ENCODE assay signal across 26 mouse cellular contexts in genomic region chr2:126065303-126065856, GRCm38 (mm10). TPM values are rescaled to one million over a fixed set of nuclear protein-coding genes. Genes with fewer than 3 reads are reported as not detected.
DNase-seq lines count a peak whose midpoint lies in the region; ATAC-seq lines count a peak whose summit lies in the region.
"Had no signal": no experiment of that assay in that cellular context is flagged by ENCODE, and none has a peak within 500 bp of the region (broad histone marks: within the 10 kb centered on the region; RNA-seq: fewer than 3 reads in every experiment).

No protein-coding gene starts in this region.

- H3K36me3 ChIP-seq in heart, embryonic 10.5 days: no peaks in the 10 kb centered on the region
- H3K36me3 ChIP-seq in heart, embryonic 16.5 days (ENCODE audit: control insufficient read depth, insufficient read depth): no peaks in the 10 kb centered on the region
- no peaks in the 10 kb centered on the region for H3K36me3 ChIP-seq in limb, embryonic 15.5 days
- no peaks in the 10 kb centered on the region for H3K36me3 ChIP-seq in neural tube, embryonic 15.5 days
- H3K36me3 ChIP-seq: embryonic facial prominence, embryonic 12.5 days; G1E; hindbrain, embryonic 13.5 days; liver, embryonic 12.5 days; midbrain, embryonic 12.5 days had no signal

- no peaks in the 10 kb centered on the region for H3K27me3 ChIP-seq in heart, embryonic 10.5 days (ENCODE audit: insufficient read depth, poor library complexity, severe bottlenecking)
- no peaks in the 10 kb centered on the region for H3K27me3 ChIP-seq in heart, embryonic 16.5 days (ENCODE audit: control insufficient read depth, insufficient read depth, low read length)
- no peaks in the 10 kb centered on the region for H3K27me3 ChIP-seq in limb, embryonic 15.5 days
- no peaks in the 10 kb centered on the region for H3K27me3 ChIP-seq in neural tube, embryonic 15.5 days (replicated peaks)
- H3K27me3 ChIP-seq: CH12.LX; embryonic facial prominence, embryonic 12.5 days; forebrain, embryonic 13.5 days; hindbrain, embryonic 13.5 days; liver, embryonic 12.5 days; midbrain, embryonic 12.5 days had no signal

- H3K9ac ChIP-seq in heart, embryonic 16.5 days (ENCODE audit: low read length): no peak overlapping the region
- H3K9ac ChIP-seq in limb, embryonic 15.5 days: no peak overlapping the region
- H3K9ac ChIP-seq in neural tube, embryonic 15.5 days (replicated peaks): no peak overlapping the region
- H3K9ac ChIP-seq: embryonic facial prominence, embryonic 12.5 days; forebrain, embryonic 13.5 days; hindbrain, embryonic 13.5 days; liver, embryonic 12.5 days; midbrain, embryonic 12.5 days had no signal

- peaks cover 14% of the 10 kb centered on the region for H3K4me1 ChIP-seq in heart, embryonic 10.5 days
- peaks cover 14% of the 10 kb centered on the region for H3K4me1 ChIP-seq in heart, embryonic 16.5 days (ENCODE audit: control insufficient read depth, insufficient read depth, low read length)
- peaks cover 18% of the 10 kb centered on the region for H3K4me1 ChIP-seq in limb, embryonic 15.5 days
- no peaks in the 10 kb centered on the region for H3K4me1 ChIP-seq in neural tube, embryonic 15.5 days
- H3K4me1 ChIP-seq: hindbrain, embryonic 13.5 days; liver, embryonic 12.5 days had no signal

- no peak overlapping the region for H3K4me3 ChIP-seq in heart, embryonic 10.5 days
- no peak overlapping the region for H3K4me3 ChIP-seq in heart, embryonic 16.5 days (ENCODE audit: low read length)
- H3K4me3 ChIP-seq in limb, embryonic 15.5 days: no peak overlapping the region
- H3K4me3 ChIP-seq in neural tube, embryonic 15.5 days (replicated peaks): no peak overlapping the region
- H3K4me3 ChIP-seq: embryonic facial prominence, embryonic 12.5 days; forebrain, embryonic 13.5 days; hindbrain, embryonic 13.5 days; liver, embryonic 12.5 days; midbrain, embryonic 12.5 days had no signal

- H3K4me2 ChIP-seq in heart, embryonic 16.5 days (ENCODE audit: low read depth, low read length): no peak overlapping the region
- no peak overlapping the region for H3K4me2 ChIP-seq in limb, embryonic 15.5 days
- no peak overlapping the region for H3K4me2 ChIP-seq in neural tube, embryonic 15.5 days
- H3K4me2 ChIP-seq: embryonic facial prominence, embryonic 12.5 days; forebrain, embryonic 13.5 days; hindbrain, embryonic 13.5 days; liver, embryonic 12.5 days; midbrain, embryonic 12.5 days had no signal

- ATAC-seq in heart, embryonic 16.5 days (replicated peaks; ENCODE audit: extremely low read depth, insufficient read depth, low FRiP score): no peak
- 0 out of 2 replicates have a peak, but pooled peaks have one; percentile 62 for ATAC-seq in limb, embryonic 15.5 days (ENCODE audit: insufficient number of reproducible peaks, low FRiP score, low TSS enrichment, low read depth)
- no peak for ATAC-seq in neural tube, embryonic 15.5 days (ENCODE audit: low FRiP score)
- ATAC-seq: activated CD4-positive, CD25-positive, alpha-beta regulatory T cell, adult 4 months; forebrain, embryonic 13.5 days; liver, embryonic 12.5 days had no signal

- intact Hi-C loops in heart, postnatal 25 days (cut with DNase I): no loop called here

- DNase-seq in heart, embryonic 10.5 days (ENCODE audit: low spot score): no peak
- DNase-seq in heart, postnatal 25 days (ENCODE audit: low spot score): no peak
- DNase-seq in heart, adult 8-10 months (ENCODE audit: low spot score): no peak
- peak; percentile 26 for DNase-seq in Muller cell, postnatal 12 days (ENCODE audit: inconsistent ontology term)
- DNase-seq: adrenal gland, adult 8-10 months; B cell, adult 2 months; cerebellum, adult 18-20 months; cerebellum, postnatal 14 days; kidney, adult 11 months; left cerebral cortex, postnatal 4 days; lung, adult 18-20 months; lung, postnatal 14 days; right cerebral cortex, postnatal 14 days; thymus, adult 2 months had no signal

- WGBS in heart, embryonic 10.5 days: 85% methylated on average over 3 of the region's 3 CpGs
- WGBS in heart, embryonic 16.5 days: 76% methylated on average over 3 of the region's 3 CpGs
- 56% methylated on average over 3 of the region's 3 CpGs for WGBS in limb, embryonic 15.5 days
- 87% methylated on average over 3 of the region's 3 CpGs for WGBS in neural tube, embryonic 15.5 days

- no peaks in the 10 kb centered on the region for H3K9me3 ChIP-seq in heart, embryonic 10.5 days
- no peaks in the 10 kb centered on the region for H3K9me3 ChIP-seq in heart, embryonic 16.5 days (replicated peaks; ENCODE audit: control insufficient read depth, low read length)
- H3K9me3 ChIP-seq in limb, embryonic 15.5 days: no peaks in the 10 kb centered on the region
- H3K9me3 ChIP-seq in neural tube, embryonic 15.5 days (replicated peaks): no peaks in the 10 kb centered on the region
- H3K9me3 ChIP-seq: embryonic facial prominence, embryonic 12.5 days; forebrain, embryonic 13.5 days; G1E; hindbrain, embryonic 13.5 days; liver, embryonic 12.5 days; midbrain, embryonic 12.5 days had no signal

- peak overlapping the region; percentile 77; the same call in 1 of the 2 replicates for H3K27ac ChIP-seq in heart, embryonic 10.5 days
- peak overlapping the region; percentile 74 for H3K27ac ChIP-seq in heart, embryonic 16.5 days (ENCODE audit: low read length)
- H3K27ac ChIP-seq in limb, embryonic 15.5 days: peak overlapping the region; percentile 54
- H3K27ac ChIP-seq in neural tube, embryonic 15.5 days (replicated peaks): no peak overlapping the region
- H3K27ac ChIP-seq: embryonic facial prominence, embryonic 12.5 days; forebrain, embryonic 13.5 days; hindbrain, embryonic 13.5 days; liver, embryonic 12.5 days; midbrain, embryonic 12.5 days; stomach, postnatal 0 days had no signal

RNA-seq across cellular contexts. Expression of gene Fgf7, which starts 30.9 kb away (rescaled TPM):
- polyA plus RNA-seq in heart, embryonic 10.5 days (2016; fragmentation: Nextera tagmentation; extraction: Ambion mirVana): 0.46 and 0.74 TPM in 2 replicates
- 1 to 10 TPM; 1.5 to 1.7 TPM for total RNA-seq in heart, postnatal 25 days (2021)
- 1.9 and 2.0 TPM in 2 replicates for polyA plus RNA-seq in heart, embryonic 16.5 days (2015; fragmentation: Nextera tagmentation; extraction: Ambion mirVana)
- 1 to 10 TPM; 1.6 to 4.1 (median 2.5) TPM for total RNA-seq in heart, adult 8-10 months (2022)
- 18.1 and 19.5 TPM in 2 replicates for polyA plus RNA-seq in limb, embryonic 15.5 days (2015; fragmentation: Nextera tagmentation; extraction: Ambion mirVana)
- 0.87 and 1.0 TPM in 2 replicates for polyA plus RNA-seq in neural tube, embryonic 15.5 days (2015; fragmentation: Nextera tagmentation; extraction: Ambion mirVana)
- total RNA-seq: CH12.LX had no signal
- polyA plus RNA-seq: G1E; liver, embryonic 12.5 days had no signal
